Mouse (Mus musculus) stomach, postnatal 0 days (tissue): ENCODE results near the gene Ninl. TPM values are rescaled to one million over a fixed set of nuclear protein-coding genes. Genes with fewer than 3 reads are reported as not detected.
A peak's percentile ranks its signal among the peaks of the same experiment; 100 is the strongest.
"Not testable (repeated sequence)": the region's sequence is repeated elsewhere in the genome, so short reads cannot be mapped to it uniquely, and the experiment has no call there.

Experiments used
- ATAC-seq: fragments of 200-750 bp; cut with Nextera tagmentation; 2 replicates; pipeline ENCODE4 v1.8.0; 2017; ENCODE audit not compliant: low FRiP score, low TSS enrichment
- DNase-seq: peaks from one replicate; pipeline ENCODE4 v3.0.0-alpha.2; 2016; ENCODE audit warnings: low spot score
- H3K27ac ChIP-seq: fragments of 300-500 bp; sonication (generic); replicated peaks from 2 replicates; pipeline ENCODE4 v1.5.1; 2014; ENCODE audit warnings: mild to moderate bottlenecking, control low read depth
- H3K27me3 ChIP-seq: fragments of 300-500 bp; sonication (generic); 2 replicates; pipeline ENCODE4 v1.6.1; 2014; ENCODE audit warnings: low read length; ENCODE audit not compliant: control insufficient read depth, insufficient read depth
- H3K36me3 ChIP-seq: fragments of 300-500 bp; sonication (generic); 2 replicates; pipeline ENCODE4 v1.6.1; 2014; ENCODE audit warnings: low read length, mixed read lengths; ENCODE audit not compliant: control insufficient read depth, insufficient read depth
- H3K4me1 ChIP-seq: fragments of 300-500 bp; sonication (generic); replicated peaks from 2 replicates; pipeline ENCODE4 v1.6.1; 2014; ENCODE audit warnings: antibody characterized with exemption; ENCODE audit not compliant: control insufficient read depth, insufficient read depth
- H3K4me2 ChIP-seq: fragments of 300-500 bp; sonication (generic); replicated peaks from 2 replicates; pipeline ENCODE4 v1.6.1; 2014; ENCODE audit warnings: low read depth, mild to moderate bottlenecking, control low read depth, moderate library complexity
- H3K4me3 ChIP-seq: fragments of 300-500 bp; sonication (generic); 2 replicates; pipeline ENCODE4 v1.5.1; 2014; ENCODE audit warnings: low read depth, low read length, control low read depth
- H3K9ac ChIP-seq: fragments of 300-500 bp; sonication (generic); 2 replicates; pipeline ENCODE4 v1.6.1; 2014; ENCODE audit warnings: mild to moderate bottlenecking, low read length, control low read depth, mixed read lengths
- H3K9me3 ChIP-seq: fragments of 300-500 bp; sonication (generic); 2 replicates; pipeline ENCODE4 v1.6.1; 2016; ENCODE audit warnings: low read length; ENCODE audit not compliant: control insufficient read depth
- CTCF ChIP-seq: IDR thresholded peaks from 2 replicates; pipeline ENCODE4 v1.5.1; 2016; ENCODE audit warnings: antibody characterized with exemption, low read depth, mild to moderate bottlenecking, moderate library complexity
- EP300 ChIP-seq: optimal IDR thresholded peaks from 2 replicates; pipeline ENCODE3; 2016; ENCODE audit warnings: antibody characterized with exemption
- WGBS: fragments of 180-500 bp; shearing (Covaris S2); extraction: QIAGEN DNeasy Blood & Tissue Kit; methylation state at CpG from one replicate; pipeline ENCODE4 v1.1.7; 2014; 5-methylcytosine and 5-hydroxymethylcytosine counted together
- polyA plus RNA-seq: library from polyadenylated mRNA; unstranded; fragments of >200 nt; fragmentation: Nextera tagmentation; extraction: Ambion mirVana; gene quantifications from 2 replicates; pipeline ENCODE4 v1.2.1, GENCODE M21; 2015

Gene Ninl
- polyA plus RNA-seq, 1 experiment from 2014 or later, result 2.3 TPM

GRCm38 (mm10) chr2:150915786-150916185 is 123.4 kb downstream of the Ninl start:
- Histone ChIP-seq H3K27me3 (no peaks in the 10 kb centered on the region), H3K9me3 (no peaks in the 10 kb centered on the region), H3K4me2 (no peak overlapping the region), H3K27ac (no peak overlapping the region), H3K4me3 (no peak overlapping the region), H3K4me1 (no peaks in the 10 kb centered on the region), H3K36me3 (no peaks in the 10 kb centered on the region), H3K9ac (no peak overlapping the region)
- no peak for DNase-seq
- WGBS, result 70% methylated on average over 5 of the region's 5 CpGs
- no peak for ATAC-seq
- no peak for TF ChIP-seq EP300
- no peak for TF ChIP-seq CTCF

- H3K36me3 ChIP-seq, result no peaks in the 10 kb centered on the region
- ATAC-seq (no peak), DNase-seq (no peak)
- WGBS, result 64% methylated on average over 4 of the region's 4 CpGs
- no peak overlapping the region for H3K4me2 ChIP-seq
- TF ChIP-seq CTCF, result no peak
- no peak for TF ChIP-seq EP300
- H3K27ac ChIP-seq, result no peak overlapping the region
- H3K4me1 ChIP-seq, result no peaks in the 10 kb centered on the region
- H3K9ac ChIP-seq, result no peak overlapping the region
- no peaks in the 10 kb centered on the region for H3K27me3 ChIP-seq
- H3K4me3 ChIP-seq, result no peak overlapping the region
- no peaks in the 10 kb centered on the region for H3K9me3 ChIP-seq
Measured at GRCm38 (mm10) chr2:150914781-150915515, 124.2 kb downstream of the Ninl start.

- WGBS, result 30% methylated on average over 8 of the region's 10 CpGs
- Histone ChIP-seq H3K9me3 (no peaks in the 10 kb centered on the region), H3K4me1 (no peaks in the 10 kb centered on the region), H3K36me3 (no peaks in the 10 kb centered on the region), H3K27me3 (no peaks in the 10 kb centered on the region), H3K9ac (peak overlapping the region; percentile 59), H3K27ac (peak overlapping the region; percentile 79; the same call in 1 of the 2 replicates), H3K4me2 (peak overlapping the region; percentile 63), H3K4me3 (peak overlapping the region; percentile 69)
- TF ChIP-seq EP300 (no peak), CTCF (no peak)
- ATAC-seq, result no peak
- DNase-seq, result no peak
Measured at GRCm38 (mm10) chr2:150910295-150910881, 128.8 kb downstream of the Ninl start.

GRCm38 (mm10) chr2:150909429-150910039 is 129.6 kb downstream of the Ninl start:
- Histone ChIP-seq H3K27ac (peak overlapping the region; percentile 79), H3K4me3 (peak overlapping the region; percentile 69), H3K9ac (peak overlapping the region; percentile 59), H3K36me3 (no peaks in the 10 kb centered on the region), H3K4me2 (peak overlapping the region; percentile 63), H3K27me3 (no peaks in the 10 kb centered on the region), H3K9me3 (no peaks in the 10 kb centered on the region), H3K4me1 (no peaks in the 10 kb centered on the region)
- peak; percentile 53 for TF ChIP-seq EP300
- no peak for TF ChIP-seq CTCF
- under 1% methylated on average over 35 of the region's 35 CpGs for WGBS
- DNase-seq (peak; percentile 96), ATAC-seq (peak; percentile 95)

- 42% methylated on average over 6 of the region's 6 CpGs for whole genome bisulfite sequencing
- not testable (repeated sequence) for H3K36me3 ChIP-seq, H3K4me1 ChIP-seq, DNase-seq, H3K27me3 ChIP-seq, ATAC-seq, H3K27ac ChIP-seq, H3K9ac ChIP-seq, H3K9me3 ChIP-seq
- Histone ChIP-seq H3K4me2 (peak overlapping the region; percentile 63), H3K4me3 (peak overlapping the region; percentile 69; the same call in 1 of the 2 replicates)
- TF ChIP-seq CTCF, result 0 out of 2 replicates have a peak, but pooled peaks have one; percentile 13
Measured at GRCm38 (mm10) chr2:150908881-150909280, 130.3 kb downstream of the Ninl start.
